ENCODE assay signal across 20 mouse cellular contexts in the genomic region with DNA sequence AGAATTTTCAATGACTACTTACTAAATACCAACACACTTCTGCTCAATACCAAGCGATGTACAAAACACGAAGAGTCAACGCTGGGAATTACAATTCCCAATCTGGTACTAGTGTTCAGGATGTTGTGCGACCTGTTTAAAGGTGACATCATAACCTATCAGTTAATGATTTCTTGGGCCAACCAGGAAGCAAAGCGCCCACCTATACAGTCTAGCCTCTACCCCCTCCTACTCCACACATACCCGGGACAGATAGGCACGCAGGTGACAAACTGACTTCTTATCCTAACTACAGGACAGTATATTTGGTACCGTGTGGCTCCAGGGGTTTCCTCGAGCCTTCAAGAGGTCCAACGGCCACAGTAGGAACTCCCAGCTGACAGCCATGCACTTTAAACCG. TPM values are rescaled to one million over a fixed set of nuclear protein-coding genes. Genes with fewer than 3 reads are reported as not detected.
DNase-seq lines count a peak whose midpoint lies in the region; ATAC-seq and TF ChIP-seq lines count a peak whose summit lies in the region.
"Had no signal": no experiment of that assay in that cellular context is flagged by ENCODE, and none has a peak within 500 bp of the region (broad histone marks: within the 10 kb centered on the region; RNA-seq: fewer than 3 reads in every experiment).

No protein-coding gene starts in this region.

- peaks cover 88% of the 10 kb centered on the region for H3K4me1 ChIP-seq in kidney, embryonic 15.5 days
- peaks cover 44% of the 10 kb centered on the region for H3K4me1 ChIP-seq in olfactory bulb, adult 2 months (ENCODE audit: control insufficient read depth, insufficient read depth, low read length)
- peaks cover 52% of the 10 kb centered on the region for H3K4me1 ChIP-seq in hindbrain, embryonic 16.5 days (ENCODE audit: control insufficient read depth, insufficient read depth, low read depth, low read length)

- H3K4me3 ChIP-seq in kidney, embryonic 15.5 days (replicated peaks): no peak overlapping the region
- 0 out of 2 replicates have a peak overlapping the region, but pooled peaks have one; percentile 28 for H3K4me3 ChIP-seq in olfactory bulb, adult 2 months (ENCODE audit: insufficient read depth, low read depth, low read length)
- no peak overlapping the region for H3K4me3 ChIP-seq in hindbrain, embryonic 16.5 days (ENCODE audit: low read length)
- H3K4me3 ChIP-seq: erythroblast, embryonic 14.5 days; hindbrain, embryonic 13.5 days; left cerebral cortex, adult 2 months; midbrain, embryonic 12.5 days; neural tube, embryonic 12.5 days had no signal

- no peak for TF ChIP-seq POLR2A in olfactory bulb, adult 2 months (IDR thresholded peaks at IDR 0.05; ENCODE audit: insufficient read depth, low read depth, low read length)

- peak overlapping the region; percentile 80 for H3K27ac ChIP-seq in kidney, embryonic 15.5 days
- H3K27ac ChIP-seq in olfactory bulb, adult 2 months (ENCODE audit: insufficient read depth, low read depth, low read length): 0 out of 2 replicates have a peak overlapping the region, but pooled peaks have one; percentile 12
- no peak overlapping the region for H3K27ac ChIP-seq in hindbrain, embryonic 16.5 days (ENCODE audit: low read depth, low read length)
- H3K27ac ChIP-seq: hindbrain, embryonic 13.5 days; left cerebral cortex, adult 2 months; midbrain, embryonic 12.5 days; neural tube, embryonic 12.5 days had no signal

- no peak for ATAC-seq in kidney, embryonic 15.5 days (replicated peaks; ENCODE audit: low FRiP score)
- no peak for ATAC-seq in monocyte, adult 5-6 weeks (replicated peaks; ENCODE audit: insufficient number of reproducible peaks, low FRiP score, low TSS enrichment, poor library complexity, severe bottlenecking)
- ATAC-seq in hindbrain, embryonic 16.5 days: no peak
- ATAC-seq: forebrain, embryonic 16.5 days had no signal

- H3K27me3 ChIP-seq in kidney, embryonic 15.5 days: no peaks in the 10 kb centered on the region
- H3K27me3 ChIP-seq in hindbrain, embryonic 16.5 days (replicated peaks; ENCODE audit: control insufficient read depth, insufficient read depth, low read length): no peaks in the 10 kb centered on the region
- H3K27me3 ChIP-seq: hindbrain, embryonic 13.5 days; midbrain, embryonic 12.5 days; neural tube, embryonic 12.5 days had no signal

- WGBS in kidney, embryonic 15.5 days: 66% methylated on average over 11 of the region's 11 CpGs
- WGBS in olfactory bulb, adult 2 months: 56% methylated on average over 11 of the region's 11 CpGs
- 90% methylated on average over 11 of the region's 11 CpGs for WGBS in hindbrain, embryonic 16.5 days

- H3K4me2 ChIP-seq in kidney, embryonic 15.5 days: peak overlapping the region; percentile 46
- no peak overlapping the region for H3K4me2 ChIP-seq in hindbrain, embryonic 16.5 days (ENCODE audit: low read length)
- H3K4me2 ChIP-seq: hindbrain, embryonic 13.5 days; liver, embryonic 11.5 days; midbrain, embryonic 12.5 days; neural tube, embryonic 12.5 days had no signal

- TF ChIP-seq CTCF in olfactory bulb, adult 2 months (IDR thresholded peaks at IDR 0.05; ENCODE audit: insufficient read depth, low read depth, low read length): no peak

- no peaks in the 10 kb centered on the region for H3K9me3 ChIP-seq in kidney, embryonic 15.5 days (replicated peaks)
- no peaks in the 10 kb centered on the region for H3K9me3 ChIP-seq in hindbrain, embryonic 16.5 days (ENCODE audit: control insufficient read depth, low read length)
- H3K9me3 ChIP-seq: hindbrain, embryonic 13.5 days; midbrain, embryonic 12.5 days; neural tube, embryonic 12.5 days had no signal

- no peaks in the 10 kb centered on the region for H3K36me3 ChIP-seq in kidney, embryonic 15.5 days
- no peaks in the 10 kb centered on the region for H3K36me3 ChIP-seq in hindbrain, embryonic 16.5 days (ENCODE audit: control insufficient read depth, insufficient read depth, low read length)
- H3K36me3 ChIP-seq: hindbrain, embryonic 13.5 days; midbrain, embryonic 12.5 days; neural tube, embryonic 12.5 days had no signal

- DNase-seq in kidney, postnatal 14 days: no peak
- DNase-seq in lung, postnatal 14 days: peak; percentile 0
- no peak for DNase-seq in lung, adult 18-20 months
- DNase-seq: cerebellum, adult 8-10 months; heart, postnatal 10 days; kidney, postnatal 4 days; layer of hippocampus, adult 9-11 months; left cerebral cortex, postnatal 4 days; thymus, postnatal 25 days had no signal

- H3K9ac ChIP-seq in kidney, embryonic 15.5 days: no peak overlapping the region
- no peak overlapping the region for H3K9ac ChIP-seq in hindbrain, embryonic 16.5 days (ENCODE audit: low read depth, low read length)
- H3K9ac ChIP-seq: midbrain, embryonic 12.5 days; neural tube, embryonic 12.5 days had no signal

RNA-seq across cellular contexts. Expression of gene Map3k1, which starts 5.9 kb away (rescaled TPM):
- 27.2 and 29.8 TPM in 2 replicates for polyA plus RNA-seq in kidney, embryonic 15.5 days (2015; fragmentation: Nextera tagmentation; extraction: Ambion mirVana)
- polyA plus RNA-seq in olfactory bulb, adult 2 months (2012; ENCODE audit: insufficient read depth, insufficient read length, low replicate concordance, missing spikeins): 135 TPM in 1 of 2 replicates, not detected in the other
- 89.3 to 167 TPM (median 89.4 TPM) in 3 replicates for total RNA-seq in monocyte, adult 5-6 weeks (2017)
- polyA plus RNA-seq in hindbrain, embryonic 16.5 days (2015; fragmentation: Nextera tagmentation; extraction: Ambion mirVana): 12.1 and 13.5 TPM in 2 replicates
